Mouse (Mus musculus): Measurements from ENCODE around the gene Tekt3.

GRCm38 (mm10) chr11:63098016-63098415 is 36.6 kb downstream of the Tekt3 start:
- no peak for TF ChIP-seq CTCF (IDR thresholded peaks at IDR 0.05; ENCODE audit: control insufficient read depth, insufficient read depth, insufficient replicate concordance, low read depth, low read length)
- no peak for TF ChIP-seq POLR2A (IDR thresholded peaks at IDR 0.05; ENCODE audit: control insufficient read depth, low read depth, low read length)
